Mouse (Mus musculus) thymus, adult 2 months (tissue): ENCODE data around the gene Nicn1.

Experiments used
- CTCF ChIP-seq: fragments of 200-500 bp; IDR thresholded peaks from 2 replicates; pipeline ENCODE4 v1.5.1; 2012; ENCODE audit warnings: mild to moderate bottlenecking, control low read depth, low read length, moderate library complexity, borderline replicate concordance; ENCODE audit not compliant: control insufficient read depth, poor library complexity, insufficient read depth; ENCODE audit errors: extremely low read depth
- POLR2A ChIP-seq: fragments of 200-500 bp; IDR thresholded peaks from 2 replicates; pipeline ENCODE4 v1.6.1; 2012; ENCODE audit warnings: mild to moderate bottlenecking, low read length, control low read depth, moderate library complexity; ENCODE audit not compliant: control insufficient read depth, poor library complexity, insufficient read depth; ENCODE audit errors: extremely low read depth

- TF ChIP-seq CTCF = no peak
- TF ChIP-seq POLR2A = no peak
Measured at GRCm38 (mm10) chr9:108342301-108342831, 52.1 kb downstream of the Nicn1 start.
